ENCODE assay signal across 19 mouse cellular contexts in genomic region chr15:24154291-24154690, GRCm38 (mm10).
DNase-seq lines count a peak whose midpoint lies in the region; ATAC-seq and TF ChIP-seq lines count a peak whose summit lies in the region.
"Had no signal": no experiment of that assay in that cellular context is flagged by ENCODE, and none has a peak within 500 bp of the region (broad histone marks: within the 10 kb centered on the region; RNA-seq: fewer than 3 reads in every experiment).

No protein-coding gene starts in this region.

- ATAC-seq in forebrain, embryonic 15.5 days (replicated peaks) = peak; percentile 48
- no peak; the same call in 1 of the 2 replicates for ATAC-seq in forebrain, embryonic 13.5 days
- peak; percentile 77 for ATAC-seq in forebrain, postnatal 0 days

- H3K27ac ChIP-seq in forebrain, embryonic 15.5 days (replicated peaks) = no peak overlapping the region
- no peak overlapping the region for H3K27ac ChIP-seq in forebrain, embryonic 13.5 days
- H3K27ac ChIP-seq in forebrain, postnatal 0 days (ENCODE audit: low read depth, low read length) = no peak overlapping the region
- H3K27ac ChIP-seq in forebrain, embryonic 10.5 days = no peak overlapping the region
- H3K27ac ChIP-seq: embryonic facial prominence, embryonic 10.5 days; embryonic facial prominence, embryonic 12.5 days; gastrocnemius, adult 2 months had no signal

- H3K36me3 ChIP-seq in forebrain, embryonic 15.5 days = no peaks in the 10 kb centered on the region
- no peaks in the 10 kb centered on the region for H3K36me3 ChIP-seq in forebrain, embryonic 13.5 days (ENCODE audit: poor library complexity, severe bottlenecking)
- no peaks in the 10 kb centered on the region for H3K36me3 ChIP-seq in forebrain, postnatal 0 days (ENCODE audit: insufficient read depth)
- H3K36me3 ChIP-seq in forebrain, embryonic 10.5 days (replicated peaks) = no peaks in the 10 kb centered on the region
- H3K36me3 ChIP-seq: embryonic facial prominence, embryonic 10.5 days; embryonic facial prominence, embryonic 12.5 days had no signal

- no peaks in the 10 kb centered on the region for H3K9me3 ChIP-seq in forebrain, embryonic 15.5 days
- H3K9me3 ChIP-seq in forebrain, embryonic 13.5 days (replicated peaks) = no peaks in the 10 kb centered on the region
- no peaks in the 10 kb centered on the region for H3K9me3 ChIP-seq in forebrain, postnatal 0 days (ENCODE audit: low read length)
- no peaks in the 10 kb centered on the region for H3K9me3 ChIP-seq in forebrain, embryonic 10.5 days
- H3K9me3 ChIP-seq: embryonic facial prominence, embryonic 10.5 days; embryonic facial prominence, embryonic 12.5 days had no signal

- H3K4me2 ChIP-seq in forebrain, embryonic 15.5 days (replicated peaks) = no peak overlapping the region
- no peak overlapping the region for H3K4me2 ChIP-seq in forebrain, embryonic 13.5 days
- no peak overlapping the region for H3K4me2 ChIP-seq in forebrain, postnatal 0 days (ENCODE audit: low read depth)
- H3K4me2 ChIP-seq: embryonic facial prominence, embryonic 12.5 days had no signal

- no peak overlapping the region for H3K4me3 ChIP-seq in forebrain, embryonic 15.5 days
- no peak overlapping the region for H3K4me3 ChIP-seq in forebrain, embryonic 13.5 days
- no peak overlapping the region for H3K4me3 ChIP-seq in forebrain, postnatal 0 days (ENCODE audit: low read depth, low read length)
- no peak overlapping the region for H3K4me3 ChIP-seq in forebrain, embryonic 10.5 days
- H3K4me3 ChIP-seq: embryonic facial prominence, embryonic 10.5 days; embryonic facial prominence, embryonic 12.5 days; gastrocnemius, adult 2 months had no signal

- peak; percentile 16 for DNase-seq in forebrain, postnatal 0 days
- DNase-seq in forebrain, embryonic 10.5 days (ENCODE audit: extremely low spot score, low spot score) = no peak
- DNase-seq in adipocyte (ENCODE audit: low spot score) = peak; percentile 10
- DNase-seq in brain, embryonic 14.5 days (ENCODE audit: low read depth) = peak; percentile 12
- no peak for DNase-seq in frontal cortex, adult 2 months (ENCODE audit: extremely low spot score in 1 of 2, low spot score in 1 of 2)
- DNase-seq in spleen, postnatal 36 days (ENCODE audit: low spot score in 2 of 2) = no peak
- DNase-seq: adrenal gland, adult 8-10 months; adrenal gland, postnatal 14 days; adrenal gland, postnatal 36 days; cerebellum, adult 11-12 months; cerebellum, adult 2 months; cerebellum, adult 9-10 months; cerebellum, postnatal 10 days; cerebellum, postnatal 25 days; gastrocnemius, adult 2 months had no signal

- WGBS in forebrain, embryonic 15.5 days = 65% methylated on average over 3 of the region's 3 CpGs
- WGBS in forebrain, embryonic 13.5 days = 85% methylated on average over 3 of the region's 3 CpGs
- WGBS in forebrain, postnatal 0 days = 63% methylated on average over 3 of the region's 3 CpGs
- WGBS in forebrain, embryonic 10.5 days = 91% methylated on average over 3 of the region's 3 CpGs

- H3K4me1 ChIP-seq in forebrain, embryonic 15.5 days = no peaks in the 10 kb centered on the region
- H3K4me1 ChIP-seq in forebrain, embryonic 13.5 days = no peaks in the 10 kb centered on the region
- no peaks in the 10 kb centered on the region for H3K4me1 ChIP-seq in forebrain, postnatal 0 days (ENCODE audit: insufficient read depth)
- H3K4me1 ChIP-seq in forebrain, embryonic 10.5 days = no peaks in the 10 kb centered on the region
- H3K4me1 ChIP-seq: embryonic facial prominence, embryonic 10.5 days; embryonic facial prominence, embryonic 12.5 days had no signal

- TF ChIP-seq POLR2A in brain, embryonic 14.5 days (IDR thresholded peaks at IDR 0.05; ENCODE audit: borderline replicate concordance, extremely low read depth, insufficient read depth, insufficient read length, poor library complexity, severe bottlenecking) = no peak

- H3K9ac ChIP-seq in forebrain, embryonic 15.5 days (replicated peaks) = no peak overlapping the region
- no peak overlapping the region for H3K9ac ChIP-seq in forebrain, embryonic 13.5 days
- no peak overlapping the region for H3K9ac ChIP-seq in forebrain, postnatal 0 days
- H3K9ac ChIP-seq: embryonic facial prominence, embryonic 12.5 days had no signal

- H3K27me3 ChIP-seq in forebrain, embryonic 15.5 days = no peaks in the 10 kb centered on the region
- H3K27me3 ChIP-seq in forebrain, embryonic 13.5 days = no peaks in the 10 kb centered on the region
- H3K27me3 ChIP-seq in forebrain, postnatal 0 days (ENCODE audit: insufficient read depth, low read length) = no peaks in the 10 kb centered on the region
- H3K27me3 ChIP-seq in forebrain, embryonic 10.5 days (ENCODE audit: poor library complexity, severe bottlenecking) = no peaks in the 10 kb centered on the region
- H3K27me3 ChIP-seq: embryonic facial prominence, embryonic 12.5 days had no signal

- TF ChIP-seq CTCF in forebrain, postnatal 0 days (IDR thresholded peaks at IDR 0.05; ENCODE audit: low read depth) = no peak
- TF ChIP-seq CTCF in brain, embryonic 14.5 days (IDR thresholded peaks at IDR 0.05; ENCODE audit: borderline replicate concordance, extremely low read depth, insufficient read depth, insufficient read length) = no peak

Comparison
In these comparisons a context has a peak if more than half of its experiments do, and no peak if none do; other contexts are left out.
1. DNase-seq: peak in forebrain, postnatal 0 days (single experiment), adipocyte (single experiment) and brain, embryonic 14.5 days (single experiment); none in forebrain, embryonic 10.5 days (single experiment), frontal cortex, adult 2 months (0 of 2) and spleen, postnatal 36 days (0 of 2).